Mouse (Mus musculus): ENCODE measurements around the gene Plekho1. TPM values are rescaled to one million over a fixed set of nuclear protein-coding genes. Genes with fewer than 3 reads are reported as not detected.
"Not testable (repeated sequence)": the region's sequence is repeated elsewhere in the genome, so short reads cannot be mapped to it uniquely, and the experiment has no call there.

The Plekho1 gene
- polyA plus RNA-seq, 1 experiment from 2014 or later: 66.0 TPM

DNA sequence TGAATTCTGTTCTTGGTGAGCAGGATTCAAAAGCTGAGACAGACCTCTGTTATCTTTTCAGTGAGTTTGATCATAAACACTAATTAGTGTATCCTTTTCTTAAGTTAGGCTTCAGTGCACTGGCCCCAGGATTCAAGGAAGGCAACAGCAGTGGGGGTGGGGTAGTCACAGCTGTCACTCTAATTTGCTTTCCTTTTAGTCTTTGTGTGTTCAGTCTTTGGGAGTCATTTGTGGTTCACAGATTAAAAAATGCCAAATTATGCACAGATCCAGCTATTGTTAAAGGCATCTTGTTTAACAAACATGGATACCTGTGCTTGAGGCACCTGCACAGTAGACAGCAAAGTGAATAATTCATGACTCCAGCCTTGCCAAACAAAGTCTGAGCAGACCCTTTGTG lies 42.8 kb downstream of the Plekho1 start:
- H3K9me3 ChIP-seq: peaks cover 6% of the 10 kb centered on the region; the same call in 1 of the 2 replicates
- H3K4me3 ChIP-seq: no peak overlapping the region
- DNase-seq (ENCODE audit: extremely low spot score, low spot score): no peak
- peaks cover 14% of the 10 kb centered on the region for H3K36me3 ChIP-seq (replicated peaks)
- no peaks in the 10 kb centered on the region for H3K27me3 ChIP-seq (ENCODE audit: poor library complexity, severe bottlenecking)
- peaks cover 26% of the 10 kb centered on the region for H3K4me1 ChIP-seq
- peak overlapping the region; percentile 63; the same call in 1 of the 2 replicates for H3K27ac ChIP-seq

DNA sequence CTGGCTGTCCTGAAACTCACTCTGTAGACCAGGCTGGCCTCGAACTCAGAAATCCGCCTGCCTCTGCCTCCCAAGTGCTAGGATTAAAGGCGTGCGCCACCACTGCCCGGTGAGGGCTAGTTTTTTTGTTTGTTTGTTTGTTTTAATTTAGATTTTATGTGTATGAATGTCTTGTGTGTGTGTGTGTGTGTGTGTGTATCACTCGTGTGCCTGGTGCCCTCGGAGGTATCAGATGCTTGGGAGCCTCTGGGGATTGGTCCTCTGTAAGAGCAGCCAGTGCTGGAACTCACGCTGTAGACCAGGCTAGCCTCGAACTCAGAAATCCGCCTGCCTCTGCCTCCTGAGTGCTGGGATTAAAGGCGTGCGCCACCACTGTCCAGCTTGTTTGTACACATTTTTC lies 44.2 kb downstream of the Plekho1 start:
- WGBS: 69% methylated on average over 12 of the region's 12 CpGs
- not testable (repeated sequence) for H3K9me3 ChIP-seq; H3K27me3 ChIP-seq (ENCODE audit: poor library complexity, severe bottlenecking); DNase-seq (ENCODE audit: extremely low spot score, low spot score)
- Histone ChIP-seq H3K36me3 (replicated peaks) (peaks cover 29% of the 10 kb centered on the region), H3K4me1 (peaks cover 26% of the 10 kb centered on the region), H3K4me3 (peak overlapping the region; percentile 57), H3K27ac (peak overlapping the region; percentile 97)

DNA sequence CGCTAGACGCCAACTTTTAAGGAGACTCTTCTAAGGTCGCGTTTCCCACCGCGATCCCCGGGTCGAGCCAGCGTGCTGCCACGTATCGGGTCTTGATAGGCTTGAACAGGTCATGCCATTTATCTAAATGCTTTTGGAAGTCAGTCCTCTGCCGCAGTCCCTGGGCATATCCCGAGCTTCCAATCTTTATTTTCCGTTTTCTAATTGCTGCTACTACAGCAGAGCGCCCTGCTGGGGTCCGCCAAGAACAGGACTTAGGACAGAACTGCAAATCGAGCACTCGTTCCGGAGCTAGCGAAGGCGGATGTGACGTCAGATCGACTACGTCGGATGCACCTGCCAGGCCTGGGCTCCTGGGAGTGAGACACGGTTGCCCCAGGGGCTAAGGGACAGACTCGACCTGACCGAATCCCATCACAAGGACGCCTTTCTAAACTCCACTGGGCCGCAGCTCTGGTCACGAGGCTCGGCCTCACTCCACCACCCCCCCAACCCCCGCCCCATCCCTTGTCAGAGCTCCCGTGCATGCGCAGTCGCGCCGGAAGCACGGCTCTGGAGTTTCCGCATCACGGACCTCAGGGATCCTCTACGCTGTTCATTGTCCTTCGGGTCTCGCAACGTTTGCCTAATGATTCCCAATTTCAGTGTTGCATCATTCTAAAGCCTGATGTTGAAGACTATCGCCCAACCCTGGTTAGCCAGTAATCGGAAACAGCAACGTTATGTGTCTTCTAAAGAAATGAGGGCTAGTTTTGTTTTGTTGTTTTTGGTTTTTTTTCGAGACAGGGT lies 44.8 kb downstream of the Plekho1 start:
- H3K4me3 ChIP-seq: peak overlapping the region; percentile 57
- peak; percentile 94 for DNase-seq (ENCODE audit: extremely low spot score, low spot score)
- peaks cover 6% of the 10 kb centered on the region; the same call in 1 of the 2 replicates for H3K9me3 ChIP-seq
- WGBS: 2% methylated on average over 49 of the region's 49 CpGs
- peaks cover 26% of the 10 kb centered on the region for H3K4me1 ChIP-seq
- no peaks in the 10 kb centered on the region for H3K27me3 ChIP-seq (ENCODE audit: poor library complexity, severe bottlenecking)
- H3K36me3 ChIP-seq (replicated peaks): peaks cover 35% of the 10 kb centered on the region
- peak overlapping the region; percentile 97 for H3K27ac ChIP-seq

DNA sequence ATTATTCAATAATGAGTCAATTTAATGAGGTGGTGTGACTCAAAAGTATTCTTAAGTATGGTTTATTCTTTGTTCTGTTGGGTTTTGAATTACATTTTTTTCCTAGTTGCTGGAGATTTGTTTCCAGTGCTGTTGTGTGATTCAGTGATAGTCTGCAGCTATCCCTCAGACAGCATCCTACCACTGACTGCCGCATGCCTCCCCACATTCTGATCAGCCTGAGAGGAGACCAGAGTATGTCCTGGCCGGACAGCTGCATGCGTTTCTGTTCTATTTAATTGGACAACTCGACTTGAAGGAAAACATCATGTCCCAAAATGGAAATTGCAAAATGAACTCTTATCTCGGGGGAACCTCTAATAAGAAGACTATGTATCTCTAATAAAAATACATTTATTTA lies 47.5 kb downstream of the Plekho1 start:
- Histone ChIP-seq H3K36me3 (replicated peaks) (peaks cover 61% of the 10 kb centered on the region), H3K4me1 (peaks cover 23% of the 10 kb centered on the region), H3K27me3 (ENCODE audit: poor library complexity, severe bottlenecking) (no peaks in the 10 kb centered on the region), H3K4me3 (no peak overlapping the region), H3K27ac (no peak overlapping the region), H3K9me3 (no peaks in the 10 kb centered on the region)
- DNase-seq (ENCODE audit: extremely low spot score, low spot score): no peak
- 92% methylated on average over 5 of the region's 5 CpGs for WGBS

DNA sequence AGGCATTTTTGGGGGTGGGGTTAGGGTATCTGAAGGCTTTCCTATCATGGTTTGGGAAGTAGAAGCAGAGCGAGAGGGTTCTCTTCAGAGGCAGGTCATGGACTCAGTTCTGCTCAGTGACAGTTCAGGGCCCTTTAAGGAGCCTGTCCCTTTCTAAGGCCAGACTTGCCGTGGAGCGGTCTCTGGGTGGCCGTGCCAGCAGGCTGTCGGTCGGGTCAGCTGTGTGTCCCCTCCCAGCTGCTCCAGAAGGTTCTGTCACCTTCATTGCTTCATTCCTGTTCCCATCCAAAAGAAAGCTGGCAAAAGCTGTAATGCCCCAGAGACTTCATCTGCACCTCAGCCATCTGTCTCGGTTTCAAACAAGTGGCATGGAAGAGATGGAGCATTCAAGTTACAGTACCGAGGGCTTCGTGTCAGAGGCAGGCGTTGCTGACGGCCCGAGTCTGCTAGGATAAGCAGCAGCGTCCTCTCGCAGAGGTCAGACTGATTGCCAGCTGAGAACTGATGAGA lies 50.0 kb downstream of the Plekho1 start:
- H3K27me3 ChIP-seq (ENCODE audit: poor library complexity, severe bottlenecking): no peaks in the 10 kb centered on the region
- peaks cover 6% of the 10 kb centered on the region; the same call in 1 of the 2 replicates for H3K4me1 ChIP-seq
- H3K36me3 ChIP-seq (replicated peaks): peaks cover 87% of the 10 kb centered on the region
- H3K9me3 ChIP-seq: no peaks in the 10 kb centered on the region
- H3K27ac ChIP-seq: no peak overlapping the region
- peak; percentile 12 for DNase-seq (ENCODE audit: extremely low spot score, low spot score)
- 93% methylated on average over 14 of the region's 14 CpGs for WGBS
- no peak overlapping the region for H3K4me3 ChIP-seq

DNA sequence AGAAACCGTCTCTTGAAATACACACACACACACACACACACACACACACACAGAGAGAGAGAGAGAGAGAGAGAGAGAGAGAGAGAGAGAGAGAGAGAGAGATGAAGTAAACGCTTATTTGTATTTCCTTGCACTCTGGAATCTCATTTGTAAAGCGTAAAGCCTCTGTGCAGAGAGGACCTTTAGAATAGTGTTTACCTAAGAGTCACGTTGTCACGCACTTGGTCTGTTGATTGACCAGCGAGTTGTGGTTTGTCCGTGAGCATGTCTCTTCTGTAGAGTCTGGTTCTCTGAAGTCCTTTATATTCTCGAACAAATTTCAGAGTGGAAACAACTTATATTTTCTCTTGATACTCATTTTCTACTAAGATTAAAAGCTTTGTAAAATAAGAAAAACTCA lies 51.1 kb downstream of the Plekho1 start:
- DNase-seq (ENCODE audit: extremely low spot score, low spot score): no peak
- Histone ChIP-seq H3K27ac (no peak overlapping the region), H3K4me1 (no peaks in the 10 kb centered on the region), H3K4me3 (no peak overlapping the region), H3K27me3 (ENCODE audit: poor library complexity, severe bottlenecking) (no peaks in the 10 kb centered on the region), H3K9me3 (no peaks in the 10 kb centered on the region), H3K36me3 (replicated peaks) (peaks cover 97% of the 10 kb centered on the region)
- WGBS: 95% methylated on average over 8 of the region's 8 CpGs

DNA sequence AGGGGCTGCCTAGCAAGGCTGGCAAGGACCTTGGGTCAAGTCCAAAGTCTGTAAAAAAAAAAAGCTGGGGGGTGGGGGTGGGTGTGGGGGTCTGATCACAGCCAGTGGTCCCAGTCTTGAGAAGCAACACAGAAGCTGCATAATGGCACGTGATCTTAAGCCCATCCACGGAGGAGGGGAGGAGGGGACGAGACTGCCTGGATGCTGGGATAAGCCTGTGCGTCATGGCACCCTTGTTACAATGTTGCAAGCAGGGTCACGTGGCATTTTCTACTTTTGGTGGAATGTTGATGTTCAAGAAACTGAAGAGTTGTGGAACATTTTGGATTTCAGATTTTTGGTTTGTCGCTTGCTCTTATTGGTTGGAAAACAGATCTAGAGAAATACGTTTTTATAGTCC lies 52.6 kb downstream of the Plekho1 start:
- H3K27ac ChIP-seq: no peak overlapping the region
- no peaks in the 10 kb centered on the region for H3K4me1 ChIP-seq
- peaks cover 100% of the 10 kb centered on the region for H3K36me3 ChIP-seq (replicated peaks)
- no peaks in the 10 kb centered on the region for H3K27me3 ChIP-seq (ENCODE audit: poor library complexity, severe bottlenecking)
- no peaks in the 10 kb centered on the region for H3K9me3 ChIP-seq
- DNase-seq (ENCODE audit: extremely low spot score, low spot score): no peak
- WGBS: 96% methylated on average over 7 of the region's 7 CpGs
- H3K4me3 ChIP-seq: no peak overlapping the region

DNA sequence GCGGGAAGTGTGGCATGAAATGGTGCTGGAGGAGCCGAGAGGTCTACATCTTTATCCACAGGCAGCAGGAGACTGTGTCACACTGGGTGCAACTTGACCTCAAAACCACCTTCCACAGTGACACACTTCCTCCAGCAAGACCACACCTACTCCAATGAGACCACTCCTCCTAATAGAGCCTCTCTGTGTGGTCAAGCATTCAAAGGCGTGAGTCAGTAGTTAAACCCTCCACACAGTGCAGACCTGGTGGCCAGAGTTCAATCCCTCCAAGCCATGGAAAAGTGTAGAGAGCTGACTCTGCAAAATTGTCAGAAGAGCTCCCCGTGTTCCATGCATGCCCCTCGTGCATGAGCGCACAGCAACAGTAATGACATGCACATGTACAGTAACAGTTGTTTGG lies 53.1 kb downstream of the Plekho1 start:
- DNase-seq (ENCODE audit: extremely low spot score, low spot score): no peak
- Histone ChIP-seq H3K4me3 (no peak overlapping the region), H3K4me1 (no peaks in the 10 kb centered on the region), H3K9me3 (no peaks in the 10 kb centered on the region), H3K27me3 (ENCODE audit: poor library complexity, severe bottlenecking) (no peaks in the 10 kb centered on the region), H3K36me3 (replicated peaks) (peaks cover 100% of the 10 kb centered on the region), H3K27ac (no peak overlapping the region)
- 91% methylated on average over 6 of the region's 6 CpGs for whole genome bisulfite sequencing

DNA sequence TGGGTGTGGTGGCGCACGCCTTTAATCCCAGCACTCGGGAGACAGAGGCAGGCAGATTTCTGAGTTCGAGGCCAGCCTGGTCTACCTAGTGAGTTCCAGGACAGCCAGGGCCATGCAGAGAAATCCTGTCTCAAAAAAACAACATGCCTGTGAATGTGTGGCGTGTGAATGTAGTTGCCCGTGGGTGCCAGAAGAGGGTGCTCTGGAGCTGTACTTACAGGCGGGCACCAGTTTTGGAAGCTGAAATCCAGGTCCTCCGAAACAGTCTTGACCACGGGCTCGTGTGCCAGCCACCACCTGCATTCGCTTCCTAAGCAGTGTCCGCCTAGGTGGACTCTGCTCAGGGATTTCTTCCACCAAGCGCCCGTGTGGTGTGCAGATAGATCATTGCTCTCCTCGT lies 57.0 kb downstream of the Plekho1 start:
- H3K4me3 ChIP-seq: no peak overlapping the region
- no peaks in the 10 kb centered on the region for H3K27me3 ChIP-seq (ENCODE audit: poor library complexity, severe bottlenecking)
- 92% methylated on average over 15 of the region's 15 CpGs for WGBS
- peaks cover 98% of the 10 kb centered on the region for H3K36me3 ChIP-seq (replicated peaks)
- H3K9me3 ChIP-seq: no peaks in the 10 kb centered on the region
- no peak for DNase-seq (ENCODE audit: extremely low spot score, low spot score)
- no peaks in the 10 kb centered on the region for H3K4me1 ChIP-seq
- H3K27ac ChIP-seq: no peak overlapping the region

Other genes with a start within 250 kb of the Plekho1 start
- 76.5 and 76.9 TPM in 2 replicates for gene Tars2, start 235.8 kb downstream of the Plekho1 start, polyA plus RNA-seq (2016; fragmentation: Nextera tagmentation; extraction: Ambion mirVana)
- 21.1 and 22.3 TPM in 2 replicates for gene Rprd2, start 177.1 kb downstream of the Plekho1 start, polyA plus RNA-seq (2016; fragmentation: Nextera tagmentation; extraction: Ambion mirVana)
- 71.3 and 78.1 TPM in 2 replicates for gene Prpf3, start 140.1 kb downstream of the Plekho1 start, polyA plus RNA-seq (2016; fragmentation: Nextera tagmentation; extraction: Ambion mirVana)
- 353 TPM in 2 replicates for gene Mrps21, start 124.5 kb downstream of the Plekho1 start, polyA plus RNA-seq (2016; fragmentation: Nextera tagmentation; extraction: Ambion mirVana)
- 9.1 and 11.8 TPM in 2 replicates for gene Ciart, start 113.8 kb downstream of the Plekho1 start, polyA plus RNA-seq (2016; fragmentation: Nextera tagmentation; extraction: Ambion mirVana)
- gene BC028528, start 104.0 kb downstream of the Plekho1 start, polyA plus RNA-seq (2016; fragmentation: Nextera tagmentation; extraction: Ambion mirVana): 7.2 and 7.6 TPM in 2 replicates
- gene Aph1a, start 102.0 kb downstream of the Plekho1 start, polyA plus RNA-seq (2016; fragmentation: Nextera tagmentation; extraction: Ambion mirVana): 28.7 and 29.2 TPM in 2 replicates
- gene Car14, start 91.3 kb downstream of the Plekho1 start, polyA plus RNA-seq (2016; fragmentation: Nextera tagmentation; extraction: Ambion mirVana): 98.8 and 119 TPM in 2 replicates
- 421 and 423 TPM in 2 replicates for gene Anp32e, start 66.8 kb downstream of the Plekho1 start, polyA plus RNA-seq (2016; fragmentation: Nextera tagmentation; extraction: Ambion mirVana)
- gene Vps45, start 62.5 kb upstream of the Plekho1 start, polyA plus RNA-seq (2016; fragmentation: Nextera tagmentation; extraction: Ambion mirVana): 24.1 and 28.0 TPM in 2 replicates
- 14.1 and 20.8 TPM in 2 replicates for gene Otud7b, start 108.5 kb upstream of the Plekho1 start, polyA plus RNA-seq (2016; fragmentation: Nextera tagmentation; extraction: Ambion mirVana)
- gene Mtmr11, start 166.0 kb upstream of the Plekho1 start, polyA plus RNA-seq (2016; fragmentation: Nextera tagmentation; extraction: Ambion mirVana): 9.3 TPM in 2 replicates
- 276 and 284 TPM in 2 replicates for gene Sf3b4, start 176.3 kb upstream of the Plekho1 start, polyA plus RNA-seq (2016; fragmentation: Nextera tagmentation; extraction: Ambion mirVana)
- 2.1 and 3.5 TPM in 2 replicates for gene Sv2a, start 185.2 kb upstream of the Plekho1 start, polyA plus RNA-seq (2016; fragmentation: Nextera tagmentation; extraction: Ambion mirVana)
- gene Bola1, start 223.7 kb upstream of the Plekho1 start, polyA plus RNA-seq (2016; fragmentation: Nextera tagmentation; extraction: Ambion mirVana): 89.3 and 93.0 TPM in 2 replicates
- not detected in 2 replicates for gene Hist2h2ab, start 223.9 kb upstream of the Plekho1 start, polyA plus RNA-seq (2016; fragmentation: Nextera tagmentation; extraction: Ambion mirVana)
- gene Hist2h2ac, start 224.9 kb upstream of the Plekho1 start, polyA plus RNA-seq (2016; fragmentation: Nextera tagmentation; extraction: Ambion mirVana): 11.3 and 12.6 TPM in 2 replicates
- gene Hist2h2be, start 225.1 kb upstream of the Plekho1 start, polyA plus RNA-seq (2016; fragmentation: Nextera tagmentation; extraction: Ambion mirVana): 12.8 and 15.5 TPM in 2 replicates
- gene Hist2h3c2, start 243.1 kb upstream of the Plekho1 start, polyA plus RNA-seq (2016; fragmentation: Nextera tagmentation; extraction: Ambion mirVana): 5.9 and 6.4 TPM in 2 replicates
- gene Hist2h2aa2, start 244.3 kb upstream of the Plekho1 start, polyA plus RNA-seq (2016; fragmentation: Nextera tagmentation; extraction: Ambion mirVana): 19.2 and 34.4 TPM in 2 replicates
- 8.1 and 16.6 TPM in 2 replicates for gene Hist2h2aa1, start 249.5 kb upstream of the Plekho1 start, polyA plus RNA-seq (2016; fragmentation: Nextera tagmentation; extraction: Ambion mirVana)